In the genomic region with DNA sequence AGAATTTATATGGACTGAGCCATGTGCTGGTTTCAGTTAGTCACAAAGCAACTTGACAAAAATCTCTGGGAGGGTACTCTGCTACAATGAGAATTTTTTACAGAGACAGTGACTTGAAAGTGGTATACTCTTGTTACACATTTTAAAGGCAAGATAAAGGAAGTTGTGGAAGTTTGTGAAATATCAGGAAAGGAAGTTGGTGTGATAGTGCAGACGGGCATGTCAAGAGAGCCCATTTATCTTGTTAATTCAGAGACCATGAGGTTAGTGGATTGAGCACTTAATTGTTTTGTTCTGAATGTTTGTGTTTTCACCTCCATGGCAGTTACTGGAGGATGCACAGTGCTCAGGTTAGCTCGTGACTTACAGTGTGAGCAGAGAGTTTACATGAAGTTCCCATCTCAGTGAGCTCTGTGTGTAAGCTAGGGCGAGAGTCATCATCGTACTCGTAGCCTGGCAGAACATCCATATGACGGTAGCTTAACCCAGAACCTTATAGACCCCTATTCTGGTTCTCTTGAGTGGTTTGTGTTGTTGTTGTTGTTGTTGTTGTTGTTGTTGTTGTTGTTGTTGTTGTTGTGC, we compare ENCODE assay signal across 28 mouse cellular contexts. TPM values are rescaled to one million over a fixed set of nuclear protein-coding genes. Genes with fewer than 3 reads are reported as not detected.
A peak's percentile ranks its signal among the peaks of the same experiment; 100 is the strongest.
DNase-seq lines count a peak whose midpoint lies in the region; ATAC-seq and TF ChIP-seq lines count a peak whose summit lies in the region.
"Had no signal": no experiment of that assay in that cellular context is flagged by ENCODE, and none has a peak within 500 bp of the region (broad histone marks: within the 10 kb centered on the region; RNA-seq: fewer than 3 reads in every experiment).

No protein-coding gene starts in this region.

- 92% methylated on average over 6 of the region's 6 CpGs for WGBS in limb, embryonic 11.5 days
- 95% methylated on average over 6 of the region's 6 CpGs for WGBS in limb, embryonic 10.5 days

- ATAC-seq in limb, embryonic 11.5 days (ENCODE audit: insufficient number of reproducible peaks, low FRiP score, low TSS enrichment, low read depth): no peak
- ATAC-seq in granulocyte monocyte progenitor cell, adult 5-6 weeks (replicated peaks; ENCODE audit: poor library complexity, severe bottlenecking): peak; percentile 13
- ATAC-seq: activated CD4-positive, CD25-positive, alpha-beta regulatory T cell, adult 4 months; forebrain, embryonic 15.5 days had no signal

- H3K4me3 ChIP-seq in limb, embryonic 11.5 days (ENCODE audit: low read depth, low read length): no peak overlapping the region
- no peak overlapping the region for H3K4me3 ChIP-seq in limb, embryonic 10.5 days
- peak overlapping the region in 1 of 2 experiments; percentile 1; a peak in 3 of 4 replicates for H3K4me3 ChIP-seq in MEL (ENCODE audit: control insufficient read depth in 1 of 2, insufficient read depth in 1 of 2, low read depth in 2 of 2, low read length in 2 of 2)
- H3K4me3 ChIP-seq: embryonic facial prominence, embryonic 10.5 days; embryonic facial prominence, embryonic 13.5 days; erythroblast, embryonic 14.5 days; forebrain, embryonic 12.5 days; forebrain, embryonic 15.5 days; heart, embryonic 10.5 days; hindbrain, embryonic 12.5 days; hindbrain, embryonic 15.5 days had no signal

- H3K79me2 ChIP-seq in MEL (ENCODE audit: control insufficient read depth, insufficient read depth, low read length, poor library complexity): peaks cover 4% of the 10 kb centered on the region

- H3K9me3 ChIP-seq in limb, embryonic 11.5 days (ENCODE audit: control insufficient read depth, low read length): no peaks in the 10 kb centered on the region
- no peaks in the 10 kb centered on the region for H3K9me3 ChIP-seq in limb, embryonic 10.5 days (replicated peaks)
- no peaks in the 10 kb centered on the region for H3K9me3 ChIP-seq in MEL (replicated peaks; ENCODE audit: insufficient read depth, low read length)
- H3K9me3 ChIP-seq: embryonic facial prominence, embryonic 10.5 days; embryonic facial prominence, embryonic 13.5 days; forebrain, embryonic 12.5 days; forebrain, embryonic 15.5 days; G1E; heart, embryonic 10.5 days; hindbrain, embryonic 12.5 days; hindbrain, embryonic 15.5 days had no signal

- no peak overlapping the region for H3K9ac ChIP-seq in limb, embryonic 11.5 days (ENCODE audit: low read length)
- H3K9ac ChIP-seq in MEL (ENCODE audit: control insufficient read depth, low read depth, low read length, poor library complexity, severe bottlenecking): peak overlapping the region; percentile 24
- H3K9ac ChIP-seq: embryonic facial prominence, embryonic 13.5 days; forebrain, embryonic 12.5 days; forebrain, embryonic 15.5 days; hindbrain, embryonic 12.5 days; hindbrain, embryonic 15.5 days had no signal

- TF ChIP-seq CTCF in MEL (IDR thresholded peaks at IDR 0.05 in 2 of 3, conservative IDR thresholded peaks at IDR 0.05 in 1 of 3; ENCODE audit: control insufficient read depth in 1 of 3, insufficient read depth in 1 of 3, low read depth in 2 of 3, low read length in 3 of 3, poor library complexity in 1 of 3, severe bottlenecking in 1 of 3): no peak

- no peak overlapping the region for H3K4me2 ChIP-seq in limb, embryonic 11.5 days (ENCODE audit: low read depth, severe bottlenecking)
- H3K4me2 ChIP-seq: embryonic facial prominence, embryonic 13.5 days; forebrain, embryonic 12.5 days; forebrain, embryonic 15.5 days; hindbrain, embryonic 12.5 days; hindbrain, embryonic 15.5 days had no signal

- TF ChIP-seq RAD21 in MEL (IDR thresholded peaks at IDR 0.05; ENCODE audit: low read depth, low read length): no peak

- H3K27ac ChIP-seq in limb, embryonic 11.5 days (replicated peaks; ENCODE audit: low read depth, low read length): no peak overlapping the region
- H3K27ac ChIP-seq in limb, embryonic 10.5 days: no peak overlapping the region
- peak overlapping the region; percentile 90 for H3K27ac ChIP-seq in MEL (ENCODE audit: control insufficient read depth, low read depth, low read length)
- H3K27ac ChIP-seq: embryonic facial prominence, embryonic 10.5 days; embryonic facial prominence, embryonic 13.5 days; forebrain, embryonic 12.5 days; forebrain, embryonic 15.5 days; heart, embryonic 10.5 days; hindbrain, embryonic 12.5 days; hindbrain, embryonic 15.5 days had no signal

- H3K4me1 ChIP-seq in limb, embryonic 11.5 days (ENCODE audit: control insufficient read depth, insufficient read depth, low read length): no peaks in the 10 kb centered on the region; the same call in 1 of the 2 replicates
- H3K4me1 ChIP-seq in limb, embryonic 10.5 days: 0 out of 2 replicates have a peak, but pooled peaks cover 3% of the 10 kb centered on the region
- H3K4me1 ChIP-seq in MEL (ENCODE audit: control insufficient read depth in 1 of 2, insufficient read depth in 2 of 2, low read length in 2 of 2): peaks cover 32 to 35% of the 10 kb centered on the region in 2 experiments
- H3K4me1 ChIP-seq: embryonic facial prominence, embryonic 13.5 days had no signal

- TF ChIP-seq POLR2A in MEL (IDR thresholded peaks at IDR 0.05; ENCODE audit: control insufficient read depth in 1 of 2, insufficient read depth in 1 of 2, low read depth in 1 of 2, low read length in 2 of 2, poor library complexity in 1 of 2): no peak

- H3K27me3 ChIP-seq in limb, embryonic 11.5 days (ENCODE audit: control insufficient read depth, insufficient read depth, low read length): no peaks in the 10 kb centered on the region
- no peaks in the 10 kb centered on the region for H3K27me3 ChIP-seq in limb, embryonic 10.5 days (ENCODE audit: low read depth, poor library complexity, severe bottlenecking)
- no peaks in the 10 kb centered on the region for H3K27me3 ChIP-seq in MEL (ENCODE audit: control insufficient read depth in 1 of 2, insufficient read depth in 2 of 2, low read length in 2 of 2)
- H3K27me3 ChIP-seq: CH12.LX; embryonic facial prominence, embryonic 13.5 days; forebrain, embryonic 12.5 days; forebrain, embryonic 15.5 days; hindbrain, embryonic 12.5 days; hindbrain, embryonic 15.5 days had no signal

- H3K36me3 ChIP-seq in limb, embryonic 11.5 days (ENCODE audit: control insufficient read depth, insufficient read depth, low read length): peaks cover 4% of the 10 kb centered on the region; the same call in 1 of the 2 replicates
- peaks cover 75% of the 10 kb centered on the region for H3K36me3 ChIP-seq in limb, embryonic 10.5 days
- peaks cover 9 to 53% of the 10 kb centered on the region in 2 experiments; a peak in 3 of 4 replicates for H3K36me3 ChIP-seq in MEL (ENCODE audit: control insufficient read depth in 1 of 2, insufficient read depth in 2 of 2, low read length in 2 of 2)

- TF ChIP-seq EP300 in MEL (IDR thresholded peaks at IDR 0.05; ENCODE audit: low read depth in 1 of 2, low read length in 2 of 2): peak; percentile 88

- DNase-seq in limb, embryonic 11.5 days (ENCODE audit: low spot score): peak; percentile 0
- no peak for DNase-seq in limb, embryonic 10.5 days (ENCODE audit: low spot score)
- DNase-seq in 416B (ENCODE audit: low read depth) (peak; percentile 54), MEL (ENCODE audit: low read depth, low spot score) (peak; percentile 74)
- no peak for DNase-seq in lung, postnatal 25 days (ENCODE audit: low spot score)
- no peak for DNase-seq in spleen, postnatal 4 days (ENCODE audit: low spot score in 2 of 2)
- no peak for DNase-seq in cerebellum, adult 11 months
- DNase-seq: adrenal gland, postnatal 10 days; adrenal gland, postnatal 36 days; cerebellum, adult 11-12 months; cerebellum, adult 8-10 months; cerebellum, postnatal 10 days; cerebellum, postnatal 36 days; embryo, embryonic 11 days; gastrocnemius, postnatal 14 days; heart, adult 18-20 months had no signal

TF ChIP-seq in MEL, 35 proteins besides CTCF, POLR2A, EP300 and RAD21 (continues in another document):
- TF ChIP-seq TAL1 (IDR thresholded peaks at IDR 0.05; ENCODE audit: low read length): peak; percentile 77
- TF ChIP-seq TCF12 (IDR thresholded peaks at IDR 0.05; ENCODE audit: low read depth, low read length): peak; percentile 86

RNA-seq across cellular contexts. Expression of a gene that starts 5.1 kb away (rescaled TPM):
- polyA plus RNA-seq in limb, embryonic 11.5 days (2014; fragmentation: Nextera tagmentation; extraction: Ambion mirVana): 50.4 and 56.5 TPM in 2 replicates
- polyA plus RNA-seq in limb, embryonic 10.5 days (2016; fragmentation: Nextera tagmentation; extraction: Ambion mirVana): 46.5 and 47.4 TPM in 2 replicates
- total RNA-seq in MEL (2012; rRNA removed): 42.2 and 43.5 TPM in 2 replicates
- polyA plus RNA-seq in MEL (2012; ENCODE audit: insufficient read depth in 1 of 2, insufficient read length in 2 of 2, low read depth in 1 of 2, low replicate concordance in 2 of 2, missing spikeins in 1 of 2): 100 to 1,000 TPM in 1 of 2 experiments, 10 to 100 TPM in 1; 79.6 to 159 TPM
- 33.9 and 35.4 TPM in 2 replicates for total RNA-seq in granulocyte monocyte progenitor cell, adult 5-6 weeks (2014; fragmentation: Nextera tagmentation)
- total RNA-seq in granulocyte monocyte progenitor cell, adult 5-6 weeks (2017): 61.3 and 66.4 TPM in 2 replicates

RNA-seq across cellular contexts. Expression of a gene that starts 5.4 kb away (rescaled TPM):
- polyA plus RNA-seq in limb, embryonic 11.5 days (2014; fragmentation: Nextera tagmentation; extraction: Ambion mirVana): 24.8 and 29.9 TPM in 2 replicates
- 20.1 and 21.7 TPM in 2 replicates for polyA plus RNA-seq in limb, embryonic 10.5 days (2016; fragmentation: Nextera tagmentation; extraction: Ambion mirVana)
- 11.0 and 11.3 TPM in 2 replicates for total RNA-seq in MEL (2012; rRNA removed)
- polyA plus RNA-seq in MEL (2012; ENCODE audit: insufficient read depth in 1 of 2, insufficient read length in 2 of 2, low read depth in 1 of 2, low replicate concordance in 2 of 2, missing spikeins in 1 of 2): 1 to 10 TPM in 1 of 2 experiments, not detected in 1; 8.4 TPM
- total RNA-seq in granulocyte monocyte progenitor cell, adult 5-6 weeks (2014; fragmentation: Nextera tagmentation): 15.2 and 28.1 TPM in 2 replicates
- total RNA-seq in granulocyte monocyte progenitor cell, adult 5-6 weeks (2017): 31.3 and 41.3 TPM in 2 replicates
- polyA plus RNA-seq: erythroblast, embryonic 14.5 days had no signal

RNA-seq across cellular contexts. Expression of a gene that starts 58.6 kb away (rescaled TPM):
- polyA plus RNA-seq in limb, embryonic 11.5 days (2014; fragmentation: Nextera tagmentation; extraction: Ambion mirVana): 94.8 and 103 TPM in 2 replicates
- 85.2 and 99.4 TPM in 2 replicates for polyA plus RNA-seq in limb, embryonic 10.5 days (2016; fragmentation: Nextera tagmentation; extraction: Ambion mirVana)
- 32.6 and 35.8 TPM in 2 replicates for total RNA-seq in MEL (2012; rRNA removed)
- polyA plus RNA-seq in MEL (2012; ENCODE audit: insufficient read depth in 1 of 2, insufficient read length in 2 of 2, low read depth in 1 of 2, low replicate concordance in 2 of 2, missing spikeins in 1 of 2): 10 to 100 TPM; 44.9 to 71.2 TPM
- total RNA-seq in granulocyte monocyte progenitor cell, adult 5-6 weeks (2014; fragmentation: Nextera tagmentation): 36.4 and 36.6 TPM in 2 replicates
- 58.9 and 63.3 TPM in 2 replicates for total RNA-seq in granulocyte monocyte progenitor cell, adult 5-6 weeks (2017)

RNA-seq across cellular contexts. Expression of a gene that starts 58.7 kb away (rescaled TPM):
- 104 and 109 TPM in 2 replicates for polyA plus RNA-seq in limb, embryonic 11.5 days (2014; fragmentation: Nextera tagmentation; extraction: Ambion mirVana)
- 89.5 and 104 TPM in 2 replicates for polyA plus RNA-seq in limb, embryonic 10.5 days (2016; fragmentation: Nextera tagmentation; extraction: Ambion mirVana)
- total RNA-seq in MEL (2012; rRNA removed): 16.4 and 17.5 TPM in 2 replicates
- polyA plus RNA-seq in MEL (2012; ENCODE audit: insufficient read depth in 1 of 2, insufficient read length in 2 of 2, low read depth in 1 of 2, low replicate concordance in 2 of 2, missing spikeins in 1 of 2): 10 to 100 TPM in 1 of 2 experiments, not detected in 1; 42.3 TPM
- total RNA-seq in granulocyte monocyte progenitor cell, adult 5-6 weeks (2014; fragmentation: Nextera tagmentation): 57.8 and 68.1 TPM in 2 replicates
- 26.4 and 38.4 TPM in 2 replicates for total RNA-seq in granulocyte monocyte progenitor cell, adult 5-6 weeks (2017)

Comparison
In these comparisons a context has a peak if more than half of its experiments do, and no peak if none do; other contexts are left out.
1. DNase-seq: peak in limb, embryonic 11.5 days (single experiment), 416B (single experiment) and MEL (single experiment); none in limb, embryonic 10.5 days (single experiment), lung, postnatal 25 days (single experiment), spleen, postnatal 4 days (0 of 2) and cerebellum, adult 11 months (single experiment).